Mouse (Mus musculus) lung, postnatal 0 days (tissue): ENCODE results near the gene Lat2. TPM values are rescaled to one million over a fixed set of nuclear protein-coding genes. Genes with fewer than 3 reads are reported as not detected.
A peak's percentile ranks its signal among the peaks of the same experiment; 100 is the strongest.
"Not testable (repeated sequence)": the region's sequence is repeated elsewhere in the genome, so short reads cannot be mapped to it uniquely, and the experiment has no call there.

Source experiments
- ATAC-seq: fragments of 200-750 bp; cut with Nextera tagmentation; 2 replicates; pipeline ENCODE4 v1.8.0; 2017; ENCODE audit warnings: moderate library complexity
- DNase-seq: peaks from one replicate; pipeline ENCODE4 v3.0.0-alpha.2; 2016; ENCODE audit warnings: low spot score
- H3K27ac ChIP-seq: fragments of 300-500 bp; sonication (generic); 2 replicates; pipeline ENCODE4 v1.5.1; 2014; ENCODE audit warnings: antibody characterized with exemption, mild to moderate bottlenecking, low read length, mixed read lengths
- H3K27me3 ChIP-seq: fragments of 300-500 bp; sonication (generic); replicated peaks from 2 replicates; pipeline ENCODE4 v1.6.1; 2014; ENCODE audit warnings: low read length, mixed read lengths; ENCODE audit not compliant: insufficient read depth
- H3K36me3 ChIP-seq: fragments of 300-500 bp; sonication (generic); 2 replicates; pipeline ENCODE4 v1.6.1; 2014; ENCODE audit warnings: low read length, mixed read lengths; ENCODE audit not compliant: insufficient read depth
- H3K4me1 ChIP-seq: fragments of 300-500 bp; sonication (generic); 2 replicates; pipeline ENCODE4 v1.6.1; 2014; ENCODE audit warnings: antibody characterized with exemption, low read depth, low read length, mixed read lengths; ENCODE audit not compliant: insufficient read depth
- H3K4me2 ChIP-seq: fragments of 300-500 bp; sonication (generic); replicated peaks from 2 replicates; pipeline ENCODE4 v1.6.1; 2014; ENCODE audit warnings: low read depth, mild to moderate bottlenecking, low read length, moderate library complexity, mixed read lengths
- H3K4me3 ChIP-seq: fragments of 300-500 bp; sonication (generic); 2 replicates; pipeline ENCODE4 v1.5.1; 2014; ENCODE audit warnings: low read depth, low read length
- H3K9ac ChIP-seq: fragments of 300-500 bp; sonication (generic); replicated peaks from 2 replicates; pipeline ENCODE4 v1.6.1; 2014; ENCODE audit warnings: low read depth, mild to moderate bottlenecking
- H3K9me3 ChIP-seq: fragments of 300-500 bp; sonication (generic); 2 replicates; pipeline ENCODE4 v1.6.1; 2016; ENCODE audit warnings: low read length, mixed read lengths
- CTCF ChIP-seq: IDR thresholded peaks from 2 replicates; pipeline ENCODE4 v1.5.1; 2016; ENCODE audit warnings: antibody characterized with exemption, mild to moderate bottlenecking
- EP300 ChIP-seq: IDR thresholded peaks from 2 replicates; pipeline ENCODE4 v1.6.1; 2016; ENCODE audit warnings: antibody characterized with exemption, mild to moderate bottlenecking, control low read depth
- WGBS: fragments of 180-500 bp; shearing (Covaris S2); extraction: QIAGEN DNeasy Blood & Tissue Kit; methylation state at CpG from one replicate; pipeline ENCODE4 v1.1.7; 2014; 5-methylcytosine and 5-hydroxymethylcytosine counted together
- polyA plus RNA-seq: library from polyadenylated mRNA; unstranded; fragments of >200 nt; fragmentation: Nextera tagmentation; extraction: Ambion mirVana; gene quantifications from 2 replicates; pipeline ENCODE4 v1.2.1, GENCODE M21; 2015

Lat2 gene
- polyA plus RNA-seq = 3.0 and 3.2 TPM in 2 replicates

GRCm38 (mm10) chr5:134614802-134615201 is at the start of gene Lat2:
Lat2 (minus strand) TSS chr5:134615025.
- DNase-seq (no peak), ATAC-seq (no peak)
- H3K4me1 ChIP-seq = no peaks in the 10 kb centered on the region; the same call in 1 of the 2 replicates
- no peak within 1 kb of the TSS for H3K9ac ChIP-seq
- no peaks in the 10 kb centered on the region for H3K9me3 ChIP-seq
- H3K27ac ChIP-seq = no peak within 1 kb of the TSS
- TF ChIP-seq EP300 (no peak), CTCF (no peak)
- 72% methylated on average over 7 of the region's 7 CpGs for WGBS
- H3K4me3 ChIP-seq = no peak within 1 kb of the TSS
- H3K4me2 ChIP-seq = no peak within 1 kb of the TSS
- no peaks in the 10 kb centered on the region for H3K27me3 ChIP-seq
- H3K36me3 ChIP-seq = peaks cover 23% of the 10 kb centered on the region

DNA sequence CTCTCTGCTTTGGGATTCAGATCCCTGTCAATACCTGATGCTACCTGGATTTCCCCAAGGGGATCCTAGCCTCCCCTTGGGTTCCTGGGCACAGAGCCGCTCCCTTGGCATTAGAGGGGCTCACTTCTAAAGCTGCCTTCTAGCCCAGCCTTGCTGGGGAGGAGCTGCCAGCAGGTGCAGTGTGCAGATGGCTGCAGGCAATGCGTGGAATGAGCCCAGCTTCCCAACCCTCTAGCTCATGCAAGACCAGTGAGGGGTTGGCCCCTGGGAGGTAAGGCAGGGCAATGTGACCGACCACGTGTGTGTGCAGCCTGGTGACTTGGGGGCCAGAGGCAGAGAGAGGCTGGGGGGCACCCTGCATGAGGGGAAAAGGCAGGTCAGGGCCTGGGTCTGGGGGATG is 41.9 kb upstream of the Lat2 start:
- Histone ChIP-seq H3K36me3 (peaks cover 7% of the 10 kb centered on the region; the same call in 1 of the 2 replicates), H3K4me1 (0 out of 2 replicates have a peak, but pooled peaks cover 4% of the 10 kb centered on the region), H3K9me3 (no peaks in the 10 kb centered on the region), H3K27me3 (no peaks in the 10 kb centered on the region), H3K4me3 (no peak overlapping the region), H3K9ac (no peak overlapping the region), H3K27ac (no peak overlapping the region), H3K4me2 (no peak overlapping the region)
- no peak for TF ChIP-seq EP300
- no peak for TF ChIP-seq CTCF
- ATAC-seq = no peak
- WGBS = 88% methylated on average over 4 of the region's 4 CpGs
- DNase-seq = no peak

- ATAC-seq = peak; percentile 92
- TF ChIP-seq EP300 (peak; percentile 99), CTCF (no peak)
- H3K27me3 ChIP-seq = no peaks in the 10 kb centered on the region
- WGBS = 7% methylated on average over 7 of the region's 7 CpGs
- no peak overlapping the region for H3K4me2 ChIP-seq
- DNase-seq = peak; percentile 97
- H3K27ac ChIP-seq = peak overlapping the region; percentile 73; the same call in 1 of the 2 replicates
- H3K9ac ChIP-seq = no peak overlapping the region
- no peaks in the 10 kb centered on the region for H3K36me3 ChIP-seq
- no peak overlapping the region for H3K4me3 ChIP-seq
- H3K9me3 ChIP-seq = no peaks in the 10 kb centered on the region
- H3K4me1 ChIP-seq = peaks cover 4% of the 10 kb centered on the region; the same call in 1 of the 2 replicates
Measured at GRCm38 (mm10) chr5:134652015-134652414, 37.2 kb upstream of the Lat2 start.

- H3K9me3 ChIP-seq = no peaks in the 10 kb centered on the region
- ATAC-seq (no peak), DNase-seq (peak; percentile 37)
- no peaks in the 10 kb centered on the region for H3K27me3 ChIP-seq
- no peak overlapping the region for H3K27ac ChIP-seq
- WGBS = 44% methylated on average over 4 of the region's 5 CpGs
- peaks cover 4% of the 10 kb centered on the region; the same call in 1 of the 2 replicates for H3K4me1 ChIP-seq
- no peak overlapping the region for H3K4me2 ChIP-seq
- TF ChIP-seq CTCF (peak; percentile 72), EP300 (no peak)
- no peak overlapping the region for H3K9ac ChIP-seq
- H3K4me3 ChIP-seq = no peak overlapping the region
- no peaks in the 10 kb centered on the region for H3K36me3 ChIP-seq
Measured at GRCm38 (mm10) chr5:134650926-134651325, 36.1 kb upstream of the Lat2 start.

- not testable (repeated sequence) for H3K4me2 ChIP-seq, H3K9ac ChIP-seq, H3K4me3 ChIP-seq, H3K27me3 ChIP-seq, H3K9me3 ChIP-seq, ATAC-seq, H3K36me3 ChIP-seq
- peak; percentile 40 for DNase-seq
- peaks cover 14% of the 10 kb centered on the region; the same call in 1 of the 2 replicates for H3K4me1 ChIP-seq
- WGBS = 77% methylated on average over 2 of the region's 4 CpGs
- H3K27ac ChIP-seq = peak overlapping the region; percentile 43; the same call in 1 of the 2 replicates
Measured at GRCm38 (mm10) chr5:134648976-134649375, 34.2 kb upstream of the Lat2 start.

DNA sequence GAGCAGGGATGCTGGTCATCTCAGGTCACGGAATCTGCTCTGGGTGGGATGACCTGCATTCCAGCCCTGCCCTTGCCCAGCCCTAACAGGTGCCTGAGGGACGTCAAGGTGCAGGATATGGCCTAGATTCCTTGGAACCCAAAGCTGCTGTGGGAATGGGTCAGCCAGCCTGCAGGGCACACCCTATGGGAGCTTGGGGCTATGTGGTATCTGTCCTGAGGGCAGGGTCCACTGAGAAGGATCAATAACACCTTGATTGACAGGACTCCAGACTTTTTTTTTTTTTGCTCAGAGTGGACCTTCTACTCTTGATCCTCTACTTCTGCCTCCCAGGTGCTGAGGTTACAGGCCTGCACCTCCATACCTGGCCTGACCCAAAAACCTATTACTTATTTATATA is 32.6 kb upstream of the Lat2 start:
- Histone ChIP-seq H3K27me3 (no peaks in the 10 kb centered on the region), H3K4me2 (no peak overlapping the region), H3K4me3 (no peak overlapping the region), H3K36me3 (no peaks in the 10 kb centered on the region), H3K9me3 (no peaks in the 10 kb centered on the region), H3K27ac (no peak overlapping the region), H3K4me1 (peaks cover 11% of the 10 kb centered on the region), H3K9ac (no peak overlapping the region)
- 80% methylated on average over 2 of the region's 2 CpGs for WGBS
- no peak for ATAC-seq
- no peak for DNase-seq
- TF ChIP-seq CTCF (no peak), EP300 (no peak)

- WGBS = 81% methylated on average over 4 of the region's 4 CpGs
- TF ChIP-seq CTCF = peak; percentile 33
- no peak for TF ChIP-seq EP300
- no peak overlapping the region for H3K4me3 ChIP-seq
Measured at GRCm38 (mm10) chr5:134646461-134646860, 31.6 kb upstream of the Lat2 start.

More at GRCm38 (mm10) chr5:134646461-134646860, 31.6 kb upstream of the Lat2 start:
- H3K9ac ChIP-seq = no peak overlapping the region
- no peak for ATAC-seq
- H3K4me1 ChIP-seq = peaks cover 11% of the 10 kb centered on the region
- H3K36me3 ChIP-seq = no peaks in the 10 kb centered on the region
- no peak overlapping the region for H3K27ac ChIP-seq
- H3K27me3 ChIP-seq = no peaks in the 10 kb centered on the region
- no peak for DNase-seq
- H3K9me3 ChIP-seq = no peaks in the 10 kb centered on the region
- no peak overlapping the region for H3K4me2 ChIP-seq
